Mouse (Mus musculus) spleen, adult 2 months (tissue): ENCODE measurements at regions not wholly inside any gene's neighbourhood (a gene's known extent, or its start where the extent isn't known, plus 50 kb on each side); places are given as distances from the start of the nearest gene placed in this dataset.

Experiments used
- CTCF ChIP-seq: fragments of 200-500 bp; IDR thresholded peaks from 2 replicates; pipeline ENCODE4 v1.5.1; 2011; ENCODE audit warnings: mild to moderate bottlenecking, inconsistent platforms; ENCODE audit not compliant: insufficient read depth, insufficient read length, insufficient replicate concordance; ENCODE audit errors: extremely low read depth
- POLR2A ChIP-seq: fragments of 200-500 bp; IDR thresholded peaks from 2 replicates; pipeline ENCODE4 v1.6.1; 2011; ENCODE audit warnings: low read depth, low read length, inconsistent platforms

- no peak for TF ChIP-seq POLR2A
- TF ChIP-seq CTCF = no peak
Observed at GRCm38 (mm10) chr9:23119811-23120210, 103.1 kb upstream of the Bmper start.
